Mouse (Mus musculus): ENCODE data around the gene Gm9. TPM values are rescaled to one million over a fixed set of nuclear protein-coding genes. Genes with fewer than 3 reads are reported as not detected.
"Not testable (repeated sequence)": the region's sequence is repeated elsewhere in the genome, so short reads cannot be mapped to it uniquely, and the experiment has no call there.

Gene Gm9
- polyA plus RNA-seq (2016; fragmentation: Nextera tagmentation; extraction: Ambion mirVana): not detected in 2 replicates

DNA sequence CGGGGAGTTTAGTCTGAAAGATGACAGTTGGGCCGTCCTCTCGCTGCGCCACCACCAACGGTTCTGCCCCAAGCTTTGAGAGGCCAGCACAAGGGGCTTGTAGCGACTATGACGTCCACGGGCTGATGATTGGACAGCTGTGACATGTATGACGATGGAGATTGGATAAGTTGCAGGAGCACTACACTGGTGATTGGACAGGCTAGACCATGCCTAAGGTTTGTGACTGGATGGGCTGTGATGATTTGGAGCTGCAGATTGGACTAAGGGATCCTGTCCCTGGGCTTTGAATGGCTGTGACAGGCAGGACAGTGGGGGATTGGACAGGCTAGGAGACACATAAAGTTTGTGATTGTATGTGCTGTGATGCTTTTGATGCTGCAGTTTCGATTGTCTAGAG is at the start of gene Gm9:
Gm9 (minus strand) TSS at position 101 of the 400 bp plus-strand sequence.
- H3K27ac ChIP-seq: no peak within 1 kb of the TSS
- H3K27me3 ChIP-seq: no peaks in the 10 kb centered on the region
- no peaks in the 10 kb centered on the region for H3K9me3 ChIP-seq (replicated peaks)
- 84% methylated on average over 10 of the region's 10 CpGs for WGBS
- no peak within 1 kb of the TSS for H3K4me3 ChIP-seq
- no peak within 1 kb of the TSS for H3K9ac ChIP-seq
- H3K36me3 ChIP-seq: no peaks in the 10 kb centered on the region
- no peak within 1 kb of the TSS for H3K4me2 ChIP-seq (replicated peaks)
- no peak for ATAC-seq (ENCODE audit: low FRiP score)
- no peaks in the 10 kb centered on the region for H3K4me1 ChIP-seq

DNA sequence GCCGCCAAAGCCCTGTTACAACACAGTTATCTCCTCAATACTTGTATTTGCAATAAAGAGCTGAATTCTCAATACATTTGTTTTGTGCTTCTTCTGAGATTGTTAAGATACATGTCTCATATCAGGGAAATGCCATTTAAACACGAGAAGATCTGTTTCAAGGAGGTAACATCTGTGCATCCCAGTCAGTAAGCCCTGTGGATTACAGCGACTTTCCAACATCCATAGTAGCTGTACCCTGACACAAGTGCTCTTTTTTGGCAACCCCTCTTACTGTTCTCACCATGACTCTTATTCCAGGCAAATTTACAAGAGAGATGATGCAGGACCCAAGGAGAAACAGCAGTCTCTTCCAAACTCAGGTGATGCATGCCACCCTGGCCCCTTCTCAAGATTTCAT is 38.8 kb upstream of the Gm9 start, which contains the start of gene Rhox3a:
Rhox3a (plus strand) TSS at position 301 of the 400 bp plus-strand sequence.
- not testable (repeated sequence) for H3K27me3 ChIP-seq; H3K27ac ChIP-seq; ATAC-seq (ENCODE audit: low FRiP score); H3K36me3 ChIP-seq; H3K4me2 ChIP-seq (replicated peaks); H3K4me3 ChIP-seq; H3K4me1 ChIP-seq; H3K9ac ChIP-seq; H3K9me3 ChIP-seq (replicated peaks)
- 90% methylated on average over 1 of the region's 3 CpGs for WGBS

DNA sequence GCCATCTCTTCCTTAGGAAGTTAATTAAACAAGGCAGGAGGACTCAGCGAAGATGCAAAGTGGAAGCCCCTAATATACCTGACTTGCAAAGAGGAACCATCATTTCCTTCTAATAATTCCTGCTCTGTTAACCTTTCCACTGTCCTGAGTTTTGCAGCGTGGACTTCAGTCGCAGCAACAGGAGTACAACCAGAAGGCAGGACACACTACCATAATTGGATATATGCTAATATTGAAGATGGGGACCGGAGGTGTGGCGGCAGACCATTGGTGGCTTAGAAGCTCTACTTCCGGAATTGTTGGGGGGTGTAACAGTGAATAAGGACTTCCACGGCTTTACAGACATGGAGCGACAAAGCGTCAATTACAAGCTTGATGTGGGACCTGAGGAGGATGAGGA is 33.8 kb upstream of the Gm9 start, which contains the start of gene Rhox2a:
Rhox2a (plus strand) TSS at position 301 of the 400 bp plus-strand sequence.
- H3K4me2 ChIP-seq (replicated peaks); H3K27ac ChIP-seq; H3K4me1 ChIP-seq; H3K9ac ChIP-seq; ATAC-seq (ENCODE audit: low FRiP score); H3K4me3 ChIP-seq; H3K9me3 ChIP-seq (replicated peaks); H3K36me3 ChIP-seq; H3K27me3 ChIP-seq: not testable (repeated sequence)
- WGBS: 100% methylated on average over 2 of the region's 9 CpGs

DNA sequence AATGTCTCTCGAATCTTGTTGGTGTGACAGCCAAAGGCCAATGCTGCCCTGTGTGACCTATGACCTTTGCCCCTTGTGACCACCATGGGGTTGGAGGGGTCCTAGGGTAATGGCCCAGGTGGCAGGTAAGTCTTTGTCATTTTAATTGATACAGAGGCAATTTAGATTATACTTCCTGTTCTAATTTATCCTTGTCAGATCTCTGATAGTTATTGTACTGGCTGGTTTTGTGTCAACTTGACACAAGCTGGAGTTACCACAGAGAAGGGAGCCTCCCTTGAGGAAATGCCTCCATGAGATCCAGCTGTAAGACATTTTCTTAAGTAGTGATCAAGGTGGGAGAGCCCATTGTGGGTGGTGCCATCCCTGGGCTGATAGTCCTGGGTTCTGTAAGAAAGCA is 11.3 kb upstream of the Gm9 start, which contains the start of gene Rhox1:
Rhox1 (minus strand) TSS at position 101 of the 400 bp plus-strand sequence.
- H3K4me1 ChIP-seq; H3K27me3 ChIP-seq; H3K4me2 ChIP-seq (replicated peaks); H3K36me3 ChIP-seq; H3K9ac ChIP-seq; H3K27ac ChIP-seq; H3K9me3 ChIP-seq (replicated peaks); H3K4me3 ChIP-seq; ATAC-seq (ENCODE audit: low FRiP score): not testable (repeated sequence)
- WGBS: 90% methylated on average over 1 of the region's 1 CpGs

DNA sequence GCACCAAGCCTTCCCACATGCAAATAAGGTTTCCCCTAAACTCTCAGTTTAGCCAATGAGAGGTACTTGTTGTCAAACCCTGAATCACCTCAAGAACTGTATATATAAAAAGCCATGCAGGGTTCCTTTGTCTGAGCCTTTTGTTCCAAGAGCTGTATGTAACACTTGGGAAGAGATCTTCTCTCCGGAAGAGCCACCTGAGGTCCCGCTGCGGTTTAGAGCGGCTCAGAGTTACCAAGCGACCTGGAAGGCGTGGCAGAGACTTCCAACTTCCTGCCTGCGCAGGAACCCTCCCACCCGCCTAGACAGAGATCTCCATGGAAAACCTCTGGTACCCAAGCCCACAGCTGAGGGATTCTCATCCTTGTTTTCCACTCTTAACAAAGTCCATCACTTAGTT is 12.2 kb downstream of the Gm9 start:
- H3K27me3 ChIP-seq: no peaks in the 10 kb centered on the region
- no peak overlapping the region for H3K4me2 ChIP-seq (replicated peaks)
- H3K4me3 ChIP-seq: no peak overlapping the region
- 62% methylated on average over 8 of the region's 8 CpGs for WGBS
- no peak overlapping the region for H3K9ac ChIP-seq
- no peak overlapping the region for H3K27ac ChIP-seq
- ATAC-seq (ENCODE audit: low FRiP score): no peak
- no peaks in the 10 kb centered on the region for H3K9me3 ChIP-seq (replicated peaks)
- no peaks in the 10 kb centered on the region for H3K36me3 ChIP-seq
- H3K4me1 ChIP-seq: no peaks in the 10 kb centered on the region

DNA sequence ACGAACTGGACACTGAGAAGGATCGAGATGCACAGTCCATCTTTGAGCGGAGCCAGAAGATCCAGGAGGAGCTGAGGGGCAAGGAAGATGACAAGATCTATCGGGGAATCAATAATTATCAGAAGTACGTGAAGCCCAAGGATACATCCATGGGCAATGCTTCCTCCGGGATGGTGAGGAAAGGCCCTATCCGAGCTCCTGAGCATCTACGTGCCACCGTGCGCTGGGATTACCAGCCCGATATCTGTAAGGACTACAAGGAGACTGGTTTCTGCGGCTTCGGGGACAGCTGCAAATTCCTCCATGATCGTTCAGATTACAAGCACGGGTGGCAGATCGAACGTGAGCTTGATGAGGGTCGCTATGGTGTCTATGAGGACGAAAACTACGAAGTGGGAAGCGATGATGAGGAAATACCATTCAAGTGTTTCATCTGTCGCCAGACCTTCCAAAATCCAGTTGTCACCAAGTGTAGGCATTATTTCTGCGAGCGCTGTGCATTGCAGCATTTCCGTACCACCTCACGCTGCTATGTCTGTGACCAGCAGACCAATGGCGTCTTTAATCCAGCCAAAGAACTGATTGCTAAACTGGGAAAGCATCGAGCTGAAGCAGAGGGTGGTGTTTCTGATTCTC is 19.0 kb downstream of the Gm9 start:
- Histone ChIP-seq H3K4me3 (peak overlapping the region; percentile 53), H3K4me1 (peaks cover 5% of the 10 kb centered on the region; the same call in 1 of the 2 replicates), H3K36me3 (peaks cover 3% of the 10 kb centered on the region; the same call in 1 of the 2 replicates), H3K27me3 (no peaks in the 10 kb centered on the region), H3K9me3 (replicated peaks) (no peaks in the 10 kb centered on the region), H3K27ac (peak overlapping the region; percentile 75), H3K4me2 (replicated peaks) (peak overlapping the region; percentile 51), H3K9ac (peak overlapping the region; percentile 62)
- ATAC-seq (ENCODE audit: low FRiP score): peak; percentile 46
- 33% methylated on average over 28 of the region's 28 CpGs for WGBS

DNA sequence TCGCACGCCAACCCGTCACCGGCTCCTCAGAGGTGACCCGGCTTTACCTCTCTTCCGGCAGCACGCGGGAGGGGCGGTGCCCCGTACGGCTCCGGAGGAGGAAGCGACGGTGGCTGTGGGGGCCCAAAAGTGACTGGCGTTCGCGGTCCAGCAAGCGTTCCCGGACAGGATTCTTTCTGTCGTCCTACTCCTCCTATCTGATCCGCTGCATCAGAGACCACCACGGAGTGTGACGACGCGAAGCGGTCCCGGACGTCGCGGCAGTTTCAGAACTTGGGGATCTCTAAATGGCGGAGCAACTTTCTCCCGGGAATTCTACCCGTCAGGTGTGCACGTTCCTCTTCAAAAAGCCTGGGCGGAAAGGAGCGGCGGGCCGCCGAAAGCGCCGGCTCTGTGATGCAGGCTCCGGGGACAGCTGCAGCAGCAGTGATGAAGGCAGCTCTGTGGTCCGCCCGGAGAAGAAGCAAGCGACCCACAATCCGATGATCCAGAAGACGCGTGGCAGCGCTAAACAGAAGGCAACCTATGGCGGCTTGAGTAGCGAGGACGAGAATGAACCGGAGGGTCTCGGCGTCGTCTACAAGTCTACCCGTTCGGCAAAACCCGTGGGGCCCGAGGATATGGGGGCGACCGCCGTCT is 19.6 kb downstream of the Gm9 start, which contains the start of the genes Ndufa1 and Rnf113a1:
Ndufa1 (minus strand) TSS at position 59 of the 639 bp plus-strand sequence.
Rnf113a1 (plus strand) TSS at position 141 of the 639 bp plus-strand sequence.
- Histone ChIP-seq H3K4me3 (peak within 1 kb of the TSS; percentile 53), H3K4me2 (replicated peaks) (peak within 1 kb of the TSS; percentile 51), H3K27ac (peak within 1 kb of the TSS; percentile 75), H3K27me3 (no peaks in the 10 kb centered on the region), H3K9ac (peak within 1 kb of the TSS; percentile 62), H3K4me1 (peaks cover 5% of the 10 kb centered on the region; the same call in 1 of the 2 replicates), H3K9me3 (replicated peaks) (no peaks in the 10 kb centered on the region), H3K36me3 (peaks cover 4% of the 10 kb centered on the region; the same call in 1 of the 2 replicates)
- peak; percentile 91 for ATAC-seq (ENCODE audit: low FRiP score)
- 21% methylated on average over 63 of the region's 63 CpGs for WGBS

DNA sequence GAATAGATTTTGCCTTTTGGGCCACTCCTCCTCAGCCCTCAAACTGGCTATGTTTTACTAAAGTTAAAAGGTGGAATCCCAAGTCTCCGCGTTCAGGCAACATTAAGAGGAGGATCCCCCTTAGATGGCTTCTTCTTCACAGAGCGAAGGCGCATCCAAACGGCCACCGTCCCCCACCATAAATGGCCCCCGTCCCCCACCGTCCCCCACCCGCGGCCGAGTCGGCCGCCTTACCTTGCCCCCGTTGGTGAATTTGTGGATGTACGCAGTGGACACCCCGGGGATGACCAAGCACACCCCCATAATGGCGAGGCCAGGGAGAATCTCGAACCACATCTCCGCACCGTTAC is 20.1 kb downstream of the Gm9 start:
- 27% methylated on average over 20 of the region's 20 CpGs for WGBS
- peak overlapping the region; percentile 53 for H3K4me3 ChIP-seq
- no peak; the same call in 1 of the 2 replicates for ATAC-seq (ENCODE audit: low FRiP score)
- peaks cover 5% of the 10 kb centered on the region; the same call in 1 of the 2 replicates for H3K4me1 ChIP-seq
- no peaks in the 10 kb centered on the region for H3K27me3 ChIP-seq
- H3K27ac ChIP-seq: peak overlapping the region; percentile 75; the same call in 1 of the 2 replicates
- peak overlapping the region; percentile 51 for H3K4me2 ChIP-seq (replicated peaks)
- peak overlapping the region; percentile 49 for H3K9ac ChIP-seq
- no peaks in the 10 kb centered on the region for H3K9me3 ChIP-seq (replicated peaks)
- H3K36me3 ChIP-seq: peaks cover 4% of the 10 kb centered on the region; the same call in 1 of the 2 replicates

DNA sequence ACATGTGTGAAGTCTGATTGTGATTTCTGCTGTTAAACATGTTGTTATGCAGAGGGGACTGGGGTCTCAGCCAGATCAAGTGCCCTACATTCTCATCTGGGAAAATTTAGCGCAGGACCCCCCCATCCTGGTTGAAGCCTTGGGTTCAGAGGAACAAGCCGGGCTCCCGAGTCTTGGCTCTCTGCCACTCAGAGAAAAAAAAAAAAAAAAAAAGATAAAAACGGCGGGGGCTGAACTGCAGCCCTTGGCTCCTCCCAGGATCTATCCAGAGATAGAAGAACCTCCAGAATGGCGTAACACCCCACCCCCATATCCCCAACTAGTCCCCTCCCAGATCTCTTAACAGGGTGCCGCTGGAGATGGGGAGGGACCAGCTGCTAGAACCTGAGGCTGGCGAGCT is 26.4 kb downstream of the Gm9 start:
- not testable (repeated sequence) for H3K27me3 ChIP-seq; H3K9ac ChIP-seq; ATAC-seq (ENCODE audit: low FRiP score); H3K4me3 ChIP-seq; H3K9me3 ChIP-seq (replicated peaks); H3K27ac ChIP-seq; H3K4me2 ChIP-seq (replicated peaks); H3K4me1 ChIP-seq; H3K36me3 ChIP-seq
- 69% methylated on average over 6 of the region's 8 CpGs for WGBS

DNA sequence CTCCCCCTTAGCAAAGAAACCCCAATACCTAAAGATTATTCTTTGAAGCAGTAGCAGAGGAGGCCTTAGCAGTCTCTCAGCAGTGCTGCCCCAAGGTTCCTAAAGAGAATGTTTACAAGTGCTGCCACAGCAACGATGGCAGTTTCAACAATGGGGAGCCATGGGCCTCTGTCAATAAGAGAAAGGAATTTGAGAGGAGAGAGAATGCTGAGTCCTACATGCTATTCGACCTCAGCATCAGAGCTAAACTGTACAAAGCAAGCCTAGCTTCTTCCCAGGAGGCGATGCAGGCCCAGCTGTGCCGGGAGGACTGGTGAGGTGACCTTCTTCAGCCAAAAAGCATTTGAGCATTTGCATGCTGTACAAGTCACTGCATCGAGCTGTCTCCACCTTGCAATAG is 42.1 kb downstream of the Gm9 start, which contains the start of gene Akap14:
Akap14 (minus strand) TSS at position 101 of the 400 bp plus-strand sequence.
- Histone ChIP-seq H3K9ac (no peak within 1 kb of the TSS), H3K4me2 (replicated peaks) (no peak within 1 kb of the TSS), H3K9me3 (replicated peaks) (no peaks in the 10 kb centered on the region), H3K36me3 (no peaks in the 10 kb centered on the region), H3K4me3 (no peak within 1 kb of the TSS), H3K27ac (no peak within 1 kb of the TSS), H3K27me3 (no peaks in the 10 kb centered on the region), H3K4me1 (no peaks in the 10 kb centered on the region)
- 50% methylated on average over 5 of the region's 5 CpGs for WGBS
- ATAC-seq (ENCODE audit: low FRiP score): no peak

DNA sequence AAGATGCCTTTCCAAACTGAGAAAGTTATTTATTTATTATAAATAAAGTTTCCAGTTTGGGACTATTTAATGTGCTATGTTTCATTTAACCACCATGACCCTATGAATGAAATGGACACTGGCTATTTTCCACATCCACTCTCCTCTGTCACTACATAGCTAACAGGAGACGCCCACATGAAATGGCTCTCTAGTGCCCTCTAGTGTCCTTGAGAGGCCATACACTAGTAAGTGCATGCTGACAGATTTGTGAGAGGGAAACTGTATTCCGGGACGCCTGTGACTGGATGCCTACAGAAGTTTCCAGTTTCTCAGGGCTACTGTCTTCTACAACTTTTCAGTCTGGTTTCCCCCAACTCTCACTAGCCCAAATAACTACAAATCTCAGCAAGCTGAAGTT is 43.8 kb downstream of the Gm9 start:
- WGBS: 40% methylated on average over 3 of the region's 3 CpGs
- no peak for ATAC-seq (ENCODE audit: low FRiP score)

DNA sequence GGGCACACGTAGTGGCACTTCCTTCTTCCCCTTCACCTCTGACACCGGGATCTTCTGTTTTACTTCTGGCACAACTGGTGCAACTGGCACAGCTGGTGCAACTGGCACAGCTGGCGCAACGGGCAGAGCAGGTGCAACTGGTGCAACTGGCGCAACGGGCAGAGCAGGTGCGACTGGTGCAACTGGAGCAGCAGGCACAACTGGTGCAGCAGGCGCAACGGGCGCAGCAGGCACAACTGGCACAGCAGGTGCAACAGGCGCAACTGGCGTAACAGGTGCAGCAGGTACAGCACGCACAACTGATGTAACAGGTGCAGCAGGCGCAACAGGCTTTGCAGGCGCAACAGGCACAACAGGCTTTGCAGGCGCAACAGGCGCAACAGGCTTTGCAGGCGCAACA is 47.7 kb downstream of the Gm9 start:
- H3K27me3 ChIP-seq: peaks cover 4% of the 10 kb centered on the region; the same call in 1 of the 2 replicates
- ATAC-seq (ENCODE audit: low FRiP score): no peak
- no peak overlapping the region for H3K4me3 ChIP-seq
- no peaks in the 10 kb centered on the region for H3K4me1 ChIP-seq
- H3K9me3 ChIP-seq (replicated peaks): no peaks in the 10 kb centered on the region
- H3K36me3 ChIP-seq: no peaks in the 10 kb centered on the region
- no peak overlapping the region for H3K27ac ChIP-seq
- WGBS: 75% methylated on average over 18 of the region's 18 CpGs
- no peak overlapping the region for H3K4me2 ChIP-seq (replicated peaks)
- H3K9ac ChIP-seq: no peak overlapping the region

More for the DNA sequence above, 43.8 kb downstream of the Gm9 start:
- Histone ChIP-seq H3K36me3 (no peaks in the 10 kb centered on the region), H3K4me1 (no peaks in the 10 kb centered on the region), H3K27me3 (peaks cover 4% of the 10 kb centered on the region; the same call in 1 of the 2 replicates), H3K4me2 (replicated peaks) (no peak overlapping the region), H3K9ac (no peak overlapping the region), H3K9me3 (replicated peaks) (no peaks in the 10 kb centered on the region), H3K27ac (no peak overlapping the region), H3K4me3 (no peak overlapping the region)

All from hindbrain, embryonic 12.5 days (tissue).